Mouse (Mus musculus) embryonic fibroblast, embryonic 13.5 days (primary cell): Measurements from ENCODE around the gene Yipf1. TPM values are rescaled to one million over a fixed set of nuclear protein-coding genes. Genes with fewer than 3 reads are reported as not detected.

ENCODE experiments used
- H3K27ac ChIP-seq: 2 replicates; pipeline ENCODE4 v1.5.1; 2012; ENCODE audit warnings: low read length, control low read depth, inconsistent platforms; ENCODE audit not compliant: insufficient read depth
- H3K4me1 ChIP-seq: 2 replicates; pipeline ENCODE4 v1.6.1; 2011; ENCODE audit warnings: low read length; ENCODE audit not compliant: control insufficient read depth, insufficient read depth
- H3K4me3 ChIP-seq: 2 replicates; pipeline ENCODE4 v1.5.1; 2011; ENCODE audit warnings: mild to moderate bottlenecking, control low read depth, low read length; ENCODE audit not compliant: insufficient read depth
- CTCF ChIP-seq: IDR thresholded peaks from 2 replicates; pipeline ENCODE4 v1.5.1; 2011; ENCODE audit warnings: mild to moderate bottlenecking, control low read depth, low read length, moderate library complexity, borderline replicate concordance; ENCODE audit not compliant: insufficient read depth
- POLR2A ChIP-seq: IDR thresholded peaks from 2 replicates; pipeline ENCODE4 v1.6.1; 2011; ENCODE audit warnings: low read depth, mild to moderate bottlenecking, control low read depth, low read length, moderate library complexity
- polyA plus RNA-seq: library from polyadenylated mRNA; stranded (reverse); fragments of >200 nt; gene quantifications from 2 replicates; pipeline ENCODE4 v1.2.4, GENCODE M21; 2011; ENCODE audit warnings: low read depth; ENCODE audit not compliant: missing spikeins, insufficient read length

The Yipf1 gene
- polyA plus RNA-seq, 1 experiment = 58.4 TPM

GRCm38 (mm10) chr4:107393771-107394170 lies 79.6 kb downstream of the Yipf1 start:
- no peak for TF ChIP-seq CTCF
- TF ChIP-seq POLR2A = no peak

More at GRCm38 (mm10) chr4:107393771-107394170, 79.6 kb downstream of the Yipf1 start:
- no peaks in the 10 kb centered on the region for H3K4me1 ChIP-seq
- H3K27ac ChIP-seq = no peak overlapping the region
- H3K4me3 ChIP-seq = no peak overlapping the region

Other genes starting within 250 kb of the Yipf1 start
- 48.4 and 50.6 TPM in 2 replicates for gene Mrpl37, start 247.5 kb upstream of the Yipf1 start, polyA plus RNA-seq
- 5.5 and 6.3 TPM in 2 replicates for gene Cyb5rl, start 247.4 kb upstream of the Yipf1 start, polyA plus RNA-seq
- gene Cdcp2, start 217.5 kb upstream of the Yipf1 start, polyA plus RNA-seq = not detected in 2 replicates
- 388 and 440 TPM in 2 replicates for gene Tmem59, start 136.0 kb upstream of the Yipf1 start, polyA plus RNA-seq
- gene Tceanc2, start 135.2 kb upstream of the Yipf1 start, polyA plus RNA-seq = 23.0 and 29.7 TPM in 2 replicates
- not detected in 2 replicates for gene Ldlrad1, start 105.2 kb upstream of the Yipf1 start, polyA plus RNA-seq
- gene Lrrc42, start 60.8 kb upstream of the Yipf1 start, polyA plus RNA-seq = 88.1 and 129 TPM in 2 replicates
- 62.5 and 65.2 TPM in 2 replicates for gene Hspb11, start 60.8 kb upstream of the Yipf1 start, polyA plus RNA-seq
- gene Dio1, start 7.2 kb upstream of the Yipf1 start, polyA plus RNA-seq = not detected in 2 replicates
- gene Ndc1, start 53.4 kb downstream of the Yipf1 start, polyA plus RNA-seq = 40.6 and 53.2 TPM in 2 replicates
- 4.9 TPM in 2 replicates for gene Glis1, start 120.2 kb downstream of the Yipf1 start, polyA plus RNA-seq